Mouse (Mus musculus): ENCODE measurements around the gene Epm2a. TPM values are rescaled to one million over a fixed set of nuclear protein-coding genes. Genes with fewer than 3 reads are reported as not detected.

The Epm2a gene
- polyA plus RNA-seq, 1 experiment from 2014 or later: 0.91 TPM

DNA sequence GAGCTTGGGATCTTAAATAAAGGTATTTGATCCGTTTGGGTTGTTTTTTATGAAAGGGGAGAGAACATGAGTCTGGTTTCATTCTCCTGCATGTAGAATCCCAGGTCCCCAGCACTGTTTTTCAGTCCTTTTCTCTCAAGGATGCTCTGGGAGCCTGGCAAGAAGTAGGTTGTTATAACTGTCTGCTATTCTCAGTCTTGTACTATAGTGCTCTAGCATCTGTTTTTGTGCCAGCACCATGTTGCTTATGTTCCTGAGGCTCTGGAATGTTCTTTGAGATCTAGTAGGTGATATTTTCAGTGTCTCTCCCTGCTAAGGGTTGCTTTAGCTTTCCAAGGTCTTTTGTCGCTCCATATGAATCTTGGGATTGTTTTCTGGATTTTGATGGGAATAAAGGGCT is 38.1 kb downstream of the Epm2a start:
- no peak overlapping the region for H3K4me3 ChIP-seq (ENCODE audit: low read depth, low read length)
- no peaks in the 10 kb centered on the region for H3K36me3 ChIP-seq (ENCODE audit: control insufficient read depth, insufficient read depth, low read length)

GRCm38 (mm10) chr10:11410926-11411325 is 67.7 kb downstream of the Epm2a start:
- no peak overlapping the region for H3K4me2 ChIP-seq (replicated peaks; ENCODE audit: low read depth, low read length)
- DNase-seq (ENCODE audit: low spot score) (no peak), ATAC-seq (ENCODE audit: low FRiP score) (no peak)
- no peaks in the 10 kb centered on the region for H3K36me3 ChIP-seq (ENCODE audit: control insufficient read depth, insufficient read depth, low read length)
- no peaks in the 10 kb centered on the region for H3K4me1 ChIP-seq (replicated peaks; ENCODE audit: control insufficient read depth, insufficient read depth, low read length)
- H3K4me3 ChIP-seq (ENCODE audit: low read depth, low read length): no peak overlapping the region
- H3K27me3 ChIP-seq (ENCODE audit: control insufficient read depth, insufficient read depth, low read length): no peaks in the 10 kb centered on the region
- no peak overlapping the region for H3K27ac ChIP-seq (ENCODE audit: low read depth, low read length)
- no peak overlapping the region for H3K9ac ChIP-seq (ENCODE audit: low read depth, low read length)
- WGBS: 86% methylated on average over 5 of the region's 5 CpGs
- no peaks in the 10 kb centered on the region for H3K9me3 ChIP-seq (ENCODE audit: control insufficient read depth, low read length)

More for the DNA sequence above, 38.1 kb downstream of the Epm2a start:
- Histone ChIP-seq H3K9me3 (ENCODE audit: control insufficient read depth, low read length) (no peaks in the 10 kb centered on the region), H3K9ac (ENCODE audit: low read depth, low read length) (no peak overlapping the region), H3K27me3 (ENCODE audit: control insufficient read depth, insufficient read depth, low read length) (no peaks in the 10 kb centered on the region), H3K27ac (ENCODE audit: low read depth, low read length) (no peak overlapping the region), H3K4me1 (replicated peaks; ENCODE audit: control insufficient read depth, insufficient read depth, low read length) (no peaks in the 10 kb centered on the region), H3K4me2 (replicated peaks; ENCODE audit: low read depth, low read length) (no peak overlapping the region)
- WGBS: 86% methylated on average over 2 of the region's 2 CpGs
- no peak for DNase-seq (ENCODE audit: low spot score)
- no peak for ATAC-seq (ENCODE audit: low FRiP score)

- Histone ChIP-seq H3K27ac (ENCODE audit: low read depth, low read length) (no peak overlapping the region), H3K9ac (ENCODE audit: low read depth, low read length) (no peak overlapping the region), H3K27me3 (ENCODE audit: control insufficient read depth, insufficient read depth, low read length) (no peaks in the 10 kb centered on the region), H3K4me3 (ENCODE audit: low read depth, low read length) (no peak overlapping the region), H3K4me2 (replicated peaks; ENCODE audit: low read depth, low read length) (no peak overlapping the region), H3K9me3 (ENCODE audit: control insufficient read depth, low read length) (no peaks in the 10 kb centered on the region), H3K36me3 (ENCODE audit: control insufficient read depth, insufficient read depth, low read length) (no peaks in the 10 kb centered on the region), H3K4me1 (replicated peaks; ENCODE audit: control insufficient read depth, insufficient read depth, low read length) (no peaks in the 10 kb centered on the region)
- ATAC-seq (ENCODE audit: low FRiP score) (no peak), DNase-seq (ENCODE audit: low spot score) (no peak)
- 93% methylated on average over 3 of the region's 3 CpGs for WGBS
These were observed 76.9 kb downstream of the Epm2a start for GRCm38 (mm10) chr10:11420071-11420470.

DNA sequence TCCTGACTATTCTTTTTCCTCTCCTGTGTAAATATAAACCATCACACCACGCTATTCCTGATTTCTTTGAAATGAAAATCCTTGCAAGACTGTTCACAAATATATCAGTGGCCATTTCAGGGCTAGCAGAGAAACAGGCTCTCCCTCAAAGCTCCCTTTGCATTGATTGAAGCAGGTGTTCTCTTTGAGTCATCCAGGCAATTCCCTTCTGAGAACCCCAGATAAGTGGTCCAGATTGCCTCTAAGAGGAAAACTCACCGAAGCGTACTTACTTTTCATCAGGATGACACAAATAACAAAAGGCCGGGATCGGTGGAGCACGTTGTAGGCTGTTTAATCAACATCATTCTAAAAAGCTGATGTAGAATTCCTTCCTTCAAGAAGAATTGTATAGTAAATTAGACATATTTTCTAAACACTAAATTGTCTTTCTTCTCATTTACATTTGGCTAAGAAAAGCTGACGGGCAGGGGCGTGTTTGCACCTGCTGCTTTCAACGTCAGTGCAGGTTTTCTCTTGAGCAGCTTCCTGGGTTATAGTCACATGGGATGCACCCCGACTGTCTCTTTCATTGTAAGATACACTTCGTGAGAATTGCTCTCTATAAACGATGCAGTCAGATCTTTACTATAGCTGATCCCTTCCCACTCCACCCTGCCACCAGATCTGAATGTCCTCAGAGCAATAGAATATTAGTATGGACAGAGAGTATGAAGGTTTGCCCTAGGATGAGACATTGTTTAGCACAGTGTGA is 86.0 kb downstream of the Epm2a start:
- Histone ChIP-seq H3K27ac (ENCODE audit: low read depth, low read length) (no peak overlapping the region), H3K4me1 (replicated peaks; ENCODE audit: control insufficient read depth, insufficient read depth, low read length) (no peaks in the 10 kb centered on the region), H3K36me3 (ENCODE audit: control insufficient read depth, insufficient read depth, low read length) (no peaks in the 10 kb centered on the region), H3K4me2 (replicated peaks; ENCODE audit: low read depth, low read length) (no peak overlapping the region), H3K27me3 (ENCODE audit: control insufficient read depth, insufficient read depth, low read length) (no peaks in the 10 kb centered on the region), H3K4me3 (ENCODE audit: low read depth, low read length) (no peak overlapping the region), H3K9me3 (ENCODE audit: control insufficient read depth, low read length) (no peaks in the 10 kb centered on the region), H3K9ac (ENCODE audit: low read depth, low read length) (no peak overlapping the region)
- DNase-seq (ENCODE audit: low spot score): no peak
- 72% methylated on average over 12 of the region's 12 CpGs for WGBS
- ATAC-seq (ENCODE audit: low FRiP score): no peak

DNA sequence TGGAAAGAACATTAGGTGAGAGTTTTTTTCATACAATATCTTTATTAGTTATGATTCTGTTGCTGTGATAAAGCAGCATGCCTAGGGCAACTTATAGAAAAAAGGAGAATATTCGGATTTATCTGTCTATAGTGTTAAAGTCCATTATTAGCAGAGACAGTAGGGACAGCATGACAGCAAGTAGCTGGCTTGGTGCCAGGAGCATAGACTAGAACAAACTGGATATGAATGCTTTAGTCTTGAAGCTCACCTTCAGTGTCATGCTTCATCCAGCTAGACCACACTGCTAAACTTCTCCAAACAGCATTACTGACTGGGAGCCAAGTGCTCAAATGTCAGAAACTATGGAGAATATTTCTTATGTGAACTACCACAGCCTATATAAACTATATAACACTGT is 93.8 kb downstream of the Epm2a start:
- ATAC-seq (ENCODE audit: low FRiP score) (no peak), DNase-seq (ENCODE audit: low spot score) (no peak)
- H3K27me3 ChIP-seq (ENCODE audit: control insufficient read depth, insufficient read depth, low read length): no peaks in the 10 kb centered on the region
- no peaks in the 10 kb centered on the region for H3K4me1 ChIP-seq (replicated peaks; ENCODE audit: control insufficient read depth, insufficient read depth, low read length)
- no peak overlapping the region for H3K4me2 ChIP-seq (replicated peaks; ENCODE audit: low read depth, low read length)
- no peak overlapping the region for H3K9ac ChIP-seq (ENCODE audit: low read depth, low read length)
- no peaks in the 10 kb centered on the region for H3K9me3 ChIP-seq (ENCODE audit: control insufficient read depth, low read length)
- H3K4me3 ChIP-seq (ENCODE audit: low read depth, low read length): no peak overlapping the region
- H3K27ac ChIP-seq (ENCODE audit: low read depth, low read length): no peak overlapping the region
- 89% methylated on average over 1 of the region's 1 CpGs for WGBS
- no peaks in the 10 kb centered on the region for H3K36me3 ChIP-seq (ENCODE audit: control insufficient read depth, insufficient read depth, low read length)

DNA sequence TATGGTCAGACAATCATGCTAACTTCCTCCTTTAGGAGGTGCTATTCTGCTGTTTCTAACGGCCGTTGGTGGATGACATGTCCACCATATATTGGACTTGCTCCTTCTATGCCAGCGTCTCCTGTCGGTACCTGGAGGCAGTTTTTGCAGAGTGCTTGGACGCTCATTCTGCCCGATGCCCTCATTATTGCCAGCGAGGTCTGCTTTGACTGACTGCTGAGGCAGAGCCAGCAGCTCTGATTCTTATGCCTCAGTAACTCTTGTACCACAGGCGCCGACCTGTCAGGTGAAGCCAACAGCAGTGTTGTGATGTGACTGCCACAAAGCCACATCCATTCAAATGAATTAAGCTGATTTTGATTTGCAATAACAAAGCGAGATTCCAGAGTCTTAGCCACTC is 95.3 kb downstream of the Epm2a start:
- no peak for ATAC-seq (ENCODE audit: low FRiP score)
- no peak overlapping the region for H3K4me2 ChIP-seq (replicated peaks; ENCODE audit: low read depth, low read length)
- no peak overlapping the region for H3K4me3 ChIP-seq (ENCODE audit: low read depth, low read length)
- H3K36me3 ChIP-seq (ENCODE audit: control insufficient read depth, insufficient read depth, low read length): no peaks in the 10 kb centered on the region
- H3K4me1 ChIP-seq (replicated peaks; ENCODE audit: control insufficient read depth, insufficient read depth, low read length): no peaks in the 10 kb centered on the region
- H3K27ac ChIP-seq (ENCODE audit: low read depth, low read length): no peak overlapping the region
- H3K9ac ChIP-seq (ENCODE audit: low read depth, low read length): no peak overlapping the region
- no peaks in the 10 kb centered on the region for H3K27me3 ChIP-seq (ENCODE audit: control insufficient read depth, insufficient read depth, low read length)
- WGBS: 89% methylated on average over 10 of the region's 10 CpGs
- no peak for DNase-seq (ENCODE audit: low spot score)
- H3K9me3 ChIP-seq (ENCODE audit: control insufficient read depth, low read length): no peaks in the 10 kb centered on the region

DNA sequence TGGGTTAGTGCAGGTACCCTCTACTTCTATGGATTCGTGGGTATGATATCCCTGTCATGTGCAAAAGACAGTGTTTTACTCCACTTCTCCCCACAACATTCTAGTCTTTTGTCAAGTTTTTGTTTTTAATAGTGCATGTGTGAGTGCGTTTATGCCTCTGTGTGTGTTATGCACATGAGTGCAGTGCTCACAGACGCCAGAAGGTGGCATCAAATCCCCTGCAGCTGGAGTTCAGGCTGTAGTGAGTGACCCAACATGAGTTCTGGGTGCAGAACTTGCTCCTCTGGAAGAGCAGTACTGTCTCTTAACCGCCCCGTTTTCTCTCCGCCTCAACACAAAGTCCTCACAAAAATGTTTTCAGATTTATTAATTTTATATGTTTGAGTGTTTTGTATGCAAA is 96.1 kb downstream of the Epm2a start:
- no peak overlapping the region for H3K4me2 ChIP-seq (replicated peaks; ENCODE audit: low read depth, low read length)
- H3K27me3 ChIP-seq (ENCODE audit: control insufficient read depth, insufficient read depth, low read length): no peaks in the 10 kb centered on the region
- no peak overlapping the region for H3K27ac ChIP-seq (ENCODE audit: low read depth, low read length)
- WGBS: 89% methylated on average over 6 of the region's 6 CpGs
- H3K9me3 ChIP-seq (ENCODE audit: control insufficient read depth, low read length): no peaks in the 10 kb centered on the region
- H3K36me3 ChIP-seq (ENCODE audit: control insufficient read depth, insufficient read depth, low read length): no peaks in the 10 kb centered on the region
- ATAC-seq (ENCODE audit: low FRiP score) (no peak), DNase-seq (ENCODE audit: low spot score) (no peak)
- no peak overlapping the region for H3K4me3 ChIP-seq (ENCODE audit: low read depth, low read length)
- H3K4me1 ChIP-seq (replicated peaks; ENCODE audit: control insufficient read depth, insufficient read depth, low read length): no peaks in the 10 kb centered on the region
- H3K9ac ChIP-seq (ENCODE audit: low read depth, low read length): no peak overlapping the region

GRCm38 (mm10) chr10:11449556-11450305 is 106.5 kb downstream of the Epm2a start:
- Histone ChIP-seq H3K4me1 (replicated peaks; ENCODE audit: control insufficient read depth, insufficient read depth, low read length) (no peaks in the 10 kb centered on the region), H3K27me3 (ENCODE audit: control insufficient read depth, insufficient read depth, low read length) (no peaks in the 10 kb centered on the region), H3K4me2 (replicated peaks; ENCODE audit: low read depth, low read length) (no peak overlapping the region), H3K36me3 (ENCODE audit: control insufficient read depth, insufficient read depth, low read length) (no peaks in the 10 kb centered on the region), H3K9ac (ENCODE audit: low read depth, low read length) (no peak overlapping the region), H3K4me3 (ENCODE audit: low read depth, low read length) (no peak overlapping the region), H3K27ac (ENCODE audit: low read depth, low read length) (no peak overlapping the region), H3K9me3 (ENCODE audit: control insufficient read depth, low read length) (no peaks in the 10 kb centered on the region)
- DNase-seq (ENCODE audit: low spot score) (peak; percentile 94), ATAC-seq (ENCODE audit: low FRiP score) (peak; percentile 91)
- 39% methylated on average over 23 of the region's 23 CpGs for WGBS

- Histone ChIP-seq H3K4me2 (replicated peaks; ENCODE audit: low read depth, low read length) (no peak overlapping the region), H3K9ac (ENCODE audit: low read depth, low read length) (no peak overlapping the region), H3K9me3 (ENCODE audit: control insufficient read depth, low read length) (no peaks in the 10 kb centered on the region), H3K27me3 (ENCODE audit: control insufficient read depth, insufficient read depth, low read length) (no peaks in the 10 kb centered on the region), H3K4me1 (replicated peaks; ENCODE audit: control insufficient read depth, insufficient read depth, low read length) (no peaks in the 10 kb centered on the region), H3K36me3 (ENCODE audit: control insufficient read depth, insufficient read depth, low read length) (no peaks in the 10 kb centered on the region), H3K4me3 (ENCODE audit: low read depth, low read length) (no peak overlapping the region), H3K27ac (ENCODE audit: low read depth, low read length) (no peak overlapping the region)
- 91% methylated on average over 2 of the region's 2 CpGs for WGBS
- ATAC-seq (ENCODE audit: low FRiP score): no peak
- DNase-seq (ENCODE audit: low spot score): no peak
These were observed 109.3 kb downstream of the Epm2a start for GRCm38 (mm10) chr10:11452537-11452936.
